Mouse (Mus musculus) embryo, embryonic 9.5 days (tissue): Measurements from ENCODE around the gene Ccdc169.
"Not testable (repeated sequence)": the region's sequence is repeated elsewhere in the genome, so short reads cannot be mapped to it uniquely, and the experiment has no call there.

Source experiments
- DNase-seq: peaks from one replicate; pipeline ENCODE4 v3.0.0-alpha.2; 2017; ENCODE audit errors: extremely low spot score

The Ccdc169 gene

GRCm38 (mm10) chr3:55195581-55196327 is 58.6 kb downstream of the Ccdc169 start:
- DNase-seq = no peak

- no peak for DNase-seq
These were observed 59.2 kb downstream of the Ccdc169 start for GRCm38 (mm10) chr3:55196328-55196710.

- not testable (repeated sequence) for DNase-seq
These were observed 66.5 kb downstream of the Ccdc169 start for GRCm38 (mm10) chr3:55203621-55204020.

GRCm38 (mm10) chr3:55206413-55206812 is 69.3 kb downstream of the Ccdc169 start:
- no peak for DNase-seq

- DNase-seq = no peak
These were observed 70.5 kb downstream of the Ccdc169 start for GRCm38 (mm10) chr3:55207665-55208064.

GRCm38 (mm10) chr3:55212254-55212653 is 75.1 kb downstream of the Ccdc169 start:
- DNase-seq = no peak

- DNase-seq = peak; percentile 4
These were observed 76.6 kb downstream of the Ccdc169 start for GRCm38 (mm10) chr3:55213785-55214184.

- no peak for DNase-seq
These were observed 77.3 kb downstream of the Ccdc169 start for GRCm38 (mm10) chr3:55214413-55214812.

- no peak for DNase-seq
These were observed 85.4 kb downstream of the Ccdc169 start for GRCm38 (mm10) chr3:55222502-55222901.
